Mouse (Mus musculus): Measurements from ENCODE around the gene Camk2g. TPM values are rescaled to one million over a fixed set of nuclear protein-coding genes. Genes with fewer than 3 reads are reported as not detected.

The Camk2g gene
- polyA plus RNA-seq, 1 experiment, result 57.2 TPM

DNA sequence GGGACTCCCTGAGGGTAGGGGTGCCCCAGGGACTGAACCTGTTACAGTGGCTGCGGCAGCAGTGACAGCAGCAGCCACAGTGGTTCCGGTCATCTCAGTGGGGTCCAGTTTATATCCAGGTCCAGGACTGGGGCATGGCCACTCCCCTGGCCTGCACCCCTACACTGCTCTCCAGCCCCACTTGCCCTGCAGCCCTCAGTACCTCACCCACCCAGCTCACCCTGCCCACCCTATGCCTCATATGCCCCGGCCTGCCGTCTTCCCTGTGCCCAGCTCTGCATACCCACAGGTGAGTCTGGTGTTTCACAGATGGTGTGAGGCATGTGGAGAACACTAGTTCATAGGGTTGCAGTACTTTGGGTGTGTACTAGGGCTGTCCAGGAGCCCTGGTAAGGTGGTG, 72.5 kb downstream of the Camk2g start:
- no peak overlapping the region for H3K4me3 ChIP-seq
- no peak overlapping the region for H3K4me2 ChIP-seq (ENCODE audit: low read depth)
- no peaks in the 10 kb centered on the region for H3K27me3 ChIP-seq (ENCODE audit: control insufficient read depth, insufficient read depth, insufficient read length)
- peaks cover 49% of the 10 kb centered on the region for H3K36me3 ChIP-seq (ENCODE audit: control insufficient read depth, insufficient read depth)
- H3ac ChIP-seq (ENCODE audit: control insufficient read depth, insufficient read length), result no peak overlapping the region
- no peak for TF ChIP-seq SRF (IDR thresholded peaks at IDR 0.05; ENCODE audit: control insufficient read depth, insufficient read length, low read depth)
- no peak for TF ChIP-seq MAX (IDR thresholded peaks at IDR 0.05; ENCODE audit: low read depth)
- TF ChIP-seq MYOG (IDR thresholded peaks at IDR 0.05; ENCODE audit: control insufficient read depth in 1 of 3, insufficient read depth in 1 of 3, insufficient read length in 2 of 3, low read depth in 2 of 3), result no peak
- no peak for TF ChIP-seq POLR2A (IDR thresholded peaks at IDR 0.05; ENCODE audit: insufficient read length, low read depth)
- no peak for TF ChIP-seq E2F4 (IDR thresholded peaks at IDR 0.05; ENCODE audit: insufficient read depth)
- TF ChIP-seq USF1 (IDR thresholded peaks at IDR 0.05; ENCODE audit: low read depth), result no peak
- TF ChIP-seq CEBPB (IDR thresholded peaks at IDR 0.05; ENCODE audit: insufficient read depth, poor library complexity, severe bottlenecking), result no peak
- no peak for TF ChIP-seq MYOD1 (IDR thresholded peaks at IDR 0.05; ENCODE audit: control insufficient read depth in 1 of 3, insufficient read length in 2 of 3, low read depth in 2 of 3)
- no peaks in the 10 kb centered on the region for H3K79me2 ChIP-seq (ENCODE audit: control insufficient read depth, insufficient read depth)

DNA sequence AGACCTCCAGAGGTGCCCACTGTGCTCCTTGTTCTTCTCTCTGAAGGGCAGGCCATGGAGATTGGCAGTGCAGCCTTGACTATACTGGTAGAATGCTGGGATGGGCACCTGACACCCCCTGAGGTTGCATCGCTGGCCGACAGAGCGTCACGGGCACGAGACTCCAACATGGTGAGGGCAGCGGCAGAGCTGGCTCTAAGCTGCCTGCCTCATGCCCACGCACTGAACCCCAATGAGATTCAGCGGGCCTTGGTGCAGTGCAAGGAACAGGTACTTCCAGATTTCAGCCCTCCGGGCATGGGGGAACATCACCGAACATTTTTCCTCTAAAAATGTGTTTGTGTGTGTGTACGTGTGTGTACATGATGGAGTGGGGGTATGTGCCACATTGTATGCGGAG, 74.1 kb downstream of the Camk2g start:
- H3K4me2 ChIP-seq (ENCODE audit: low read depth), result no peak overlapping the region
- no peak for TF ChIP-seq TCF12 (IDR thresholded peaks at IDR 0.05; ENCODE audit: insufficient read depth, poor library complexity, severe bottlenecking)
- TF ChIP-seq USF1 (IDR thresholded peaks at IDR 0.05; ENCODE audit: low read depth), result no peak
- TF ChIP-seq POLR2A (IDR thresholded peaks at IDR 0.05; ENCODE audit: insufficient read length, low read depth), result no peak
- no peak for TF ChIP-seq MYOD1 (IDR thresholded peaks at IDR 0.05; ENCODE audit: control insufficient read depth in 1 of 3, insufficient read length in 2 of 3, low read depth in 2 of 3)
- TF ChIP-seq POLR2AphosphoS2 (IDR thresholded peaks at IDR 0.05; ENCODE audit: insufficient read length, low read depth), result peak; percentile 39
- no peak for TF ChIP-seq MAX (IDR thresholded peaks at IDR 0.05; ENCODE audit: low read depth)
- TF ChIP-seq SRF (IDR thresholded peaks at IDR 0.05; ENCODE audit: control insufficient read depth, insufficient read length, low read depth), result no peak
- no peak for TF ChIP-seq TCF3 (IDR thresholded peaks at IDR 0.05; ENCODE audit: insufficient read length, low read depth)
- no peak overlapping the region for H3ac ChIP-seq (ENCODE audit: control insufficient read depth, insufficient read length)
- H3K36me3 ChIP-seq (ENCODE audit: control insufficient read depth, insufficient read depth), result peaks cover 54% of the 10 kb centered on the region
- H3K79me2 ChIP-seq (ENCODE audit: control insufficient read depth, insufficient read depth), result no peaks in the 10 kb centered on the region
- H3K27me3 ChIP-seq (ENCODE audit: control insufficient read depth, insufficient read depth, insufficient read length), result no peaks in the 10 kb centered on the region
- H3K4me3 ChIP-seq, result no peak overlapping the region

DNA sequence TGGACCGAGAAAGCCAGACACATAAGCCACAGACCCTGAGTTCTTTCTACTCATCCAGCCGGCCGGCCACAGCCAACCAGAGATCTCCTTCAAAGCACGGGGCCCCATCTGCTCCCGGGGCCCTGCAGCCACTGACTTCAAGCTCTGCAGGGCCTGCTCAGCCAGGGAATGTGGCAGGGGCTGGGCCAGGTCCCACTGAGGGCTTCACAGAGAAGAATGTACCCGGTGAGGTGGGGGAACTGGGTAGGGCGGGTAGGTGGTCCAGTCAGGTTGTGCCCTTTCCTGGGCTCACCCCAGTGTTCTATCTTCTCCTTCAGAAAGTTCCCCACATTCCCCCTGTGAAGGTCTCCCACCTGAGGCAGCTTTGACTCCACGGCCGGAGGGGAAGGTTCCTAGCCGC, 75.4 kb downstream of the Camk2g start:
- H3K4me3 ChIP-seq, result no peak overlapping the region
- no peak overlapping the region for H3ac ChIP-seq (ENCODE audit: control insufficient read depth, insufficient read length)
- no peaks in the 10 kb centered on the region for H3K27me3 ChIP-seq (ENCODE audit: control insufficient read depth, insufficient read depth, insufficient read length)
- peaks cover 47% of the 10 kb centered on the region for H3K36me3 ChIP-seq (ENCODE audit: control insufficient read depth, insufficient read depth)
- TF ChIP-seq CEBPB (IDR thresholded peaks at IDR 0.05; ENCODE audit: insufficient read depth, poor library complexity, severe bottlenecking), result no peak
- TF ChIP-seq POLR2A (IDR thresholded peaks at IDR 0.05; ENCODE audit: insufficient read length, low read depth), result no peak
- no peak for TF ChIP-seq E2F4 (IDR thresholded peaks at IDR 0.05; ENCODE audit: insufficient read depth)
- no peak for TF ChIP-seq MYOD1 (IDR thresholded peaks at IDR 0.05; ENCODE audit: control insufficient read depth in 1 of 3, insufficient read length in 2 of 3, low read depth in 2 of 3)
- TF ChIP-seq MAX (IDR thresholded peaks at IDR 0.05; ENCODE audit: low read depth), result no peak
- TF ChIP-seq TCF3 (IDR thresholded peaks at IDR 0.05; ENCODE audit: insufficient read length, low read depth), result no peak
- no peak for TF ChIP-seq TCF12 (IDR thresholded peaks at IDR 0.05; ENCODE audit: insufficient read depth, poor library complexity, severe bottlenecking)
- no peak for TF ChIP-seq USF1 (IDR thresholded peaks at IDR 0.05; ENCODE audit: low read depth)
- TF ChIP-seq SRF (IDR thresholded peaks at IDR 0.05; ENCODE audit: control insufficient read depth, insufficient read length, low read depth), result no peak
- TF ChIP-seq MYOG (IDR thresholded peaks at IDR 0.05; ENCODE audit: control insufficient read depth in 1 of 3, insufficient read depth in 1 of 3, insufficient read length in 2 of 3, low read depth in 2 of 3), result no peak
- TF ChIP-seq POLR2AphosphoS2 (IDR thresholded peaks at IDR 0.05; ENCODE audit: insufficient read length, low read depth), result no peak
- no peak for TF ChIP-seq REST (IDR thresholded peaks at IDR 0.05; ENCODE audit: insufficient read depth, insufficient read length)
- no peaks in the 10 kb centered on the region for H3K79me2 ChIP-seq (ENCODE audit: control insufficient read depth, insufficient read depth)
- no peak overlapping the region for H3K4me2 ChIP-seq (ENCODE audit: low read depth)

DNA sequence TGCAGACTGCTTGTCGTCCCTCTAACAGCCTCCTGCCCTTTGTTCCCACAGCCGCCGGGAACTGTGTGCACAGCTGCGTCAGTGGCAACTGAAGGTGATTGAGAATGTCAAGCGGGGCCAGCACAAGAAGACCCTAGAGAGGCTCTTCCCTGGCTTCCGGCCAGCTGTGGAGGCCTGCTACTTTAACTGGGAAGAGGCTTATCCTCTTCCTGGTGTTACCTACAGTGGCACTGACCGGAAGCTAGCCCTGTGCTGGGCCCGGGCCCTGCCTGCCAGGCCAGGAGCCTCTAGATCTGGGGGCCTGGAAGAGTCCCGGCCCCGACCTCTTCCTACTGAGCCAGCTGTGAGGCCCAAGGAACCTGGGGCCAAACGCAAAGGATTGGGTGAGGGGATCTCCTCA, 80.1 kb downstream of the Camk2g start:
- Histone ChIP-seq H3K4me2 (ENCODE audit: low read depth) (no peak overlapping the region), H3K27me3 (ENCODE audit: control insufficient read depth, insufficient read depth, insufficient read length) (no peaks in the 10 kb centered on the region), H3K79me2 (ENCODE audit: control insufficient read depth, insufficient read depth) (peaks cover 21% of the 10 kb centered on the region), H3K4me3 (no peak overlapping the region), H3ac (ENCODE audit: control insufficient read depth, insufficient read length) (no peak overlapping the region), H3K36me3 (ENCODE audit: control insufficient read depth, insufficient read depth) (peaks cover 55% of the 10 kb centered on the region)
- TF ChIP-seq MYOG (IDR thresholded peaks at IDR 0.05; ENCODE audit: control insufficient read depth in 1 of 3, insufficient read depth in 1 of 3, insufficient read length in 2 of 3, low read depth in 2 of 3), result no peak

DNA sequence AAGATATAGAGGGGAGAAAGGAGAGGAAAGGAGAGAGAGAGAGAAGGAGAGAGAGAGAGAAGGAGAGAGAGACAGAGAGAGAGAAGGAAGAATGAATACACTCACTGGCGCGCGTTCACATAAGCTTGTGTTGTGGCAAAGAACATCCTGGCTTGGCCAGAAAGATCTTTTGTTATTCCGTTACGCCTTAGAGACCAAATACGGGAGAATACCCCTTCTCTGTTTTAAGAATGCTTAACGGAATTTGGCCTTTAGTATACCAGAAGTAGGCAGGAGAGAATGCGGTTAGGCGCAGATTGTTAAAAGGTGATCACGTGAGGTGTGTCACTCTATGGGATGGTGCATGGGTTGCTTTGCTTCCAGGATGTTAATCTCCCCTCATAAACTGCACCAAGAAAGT, 85.6 kb downstream of the Camk2g start:
- TF ChIP-seq USF1 (IDR thresholded peaks at IDR 0.05; ENCODE audit: low read depth) (peak; percentile 86), REST (IDR thresholded peaks at IDR 0.05; ENCODE audit: insufficient read depth, insufficient read length) (no peak)
- Histone ChIP-seq H3K36me3 (ENCODE audit: control insufficient read depth, insufficient read depth) (peaks cover 21% of the 10 kb centered on the region), H3ac (ENCODE audit: control insufficient read depth, insufficient read length) (peak overlapping the region; percentile 89), H3K27me3 (ENCODE audit: control insufficient read depth, insufficient read depth, insufficient read length) (no peaks in the 10 kb centered on the region), H3K4me2 (ENCODE audit: low read depth) (peak overlapping the region; percentile 90), H3K4me3 (peak overlapping the region; percentile 94), H3K79me2 (ENCODE audit: control insufficient read depth, insufficient read depth) (peaks cover 52% of the 10 kb centered on the region)

Measured in myocyte (in vitro differentiated cells).